Mouse (Mus musculus) adrenal gland, adult 18-20 months (tissue): ENCODE results near the gene Cldn3. TPM values are rescaled to one million over a fixed set of nuclear protein-coding genes. Genes with fewer than 3 reads are reported as not detected.

Experiments used
- DNase-seq, 2 experiments: peaks; one replicate each; pipeline ENCODE4 v3.0.0; 2021 to 2022; ENCODE audit warnings: low spot score in 2 of 2
- total RNA-seq, 2 experiments: library from RNA; stranded (reverse); gene quantifications; 1 replicate in 1 of 2; 2 replicates in 1 of 2; pipeline ENCODE4 v1.2.3; 2021

The Cldn3 gene
- total RNA-seq, 2 experiments from 2014 or later = 0.50 to 0.54 TPM

- peak; percentile 56 to 63 for DNase-seq
These were observed 20.6 kb upstream of the Cldn3 start for GRCm38 (mm10) chr5:134965473-134965851.

DNA sequence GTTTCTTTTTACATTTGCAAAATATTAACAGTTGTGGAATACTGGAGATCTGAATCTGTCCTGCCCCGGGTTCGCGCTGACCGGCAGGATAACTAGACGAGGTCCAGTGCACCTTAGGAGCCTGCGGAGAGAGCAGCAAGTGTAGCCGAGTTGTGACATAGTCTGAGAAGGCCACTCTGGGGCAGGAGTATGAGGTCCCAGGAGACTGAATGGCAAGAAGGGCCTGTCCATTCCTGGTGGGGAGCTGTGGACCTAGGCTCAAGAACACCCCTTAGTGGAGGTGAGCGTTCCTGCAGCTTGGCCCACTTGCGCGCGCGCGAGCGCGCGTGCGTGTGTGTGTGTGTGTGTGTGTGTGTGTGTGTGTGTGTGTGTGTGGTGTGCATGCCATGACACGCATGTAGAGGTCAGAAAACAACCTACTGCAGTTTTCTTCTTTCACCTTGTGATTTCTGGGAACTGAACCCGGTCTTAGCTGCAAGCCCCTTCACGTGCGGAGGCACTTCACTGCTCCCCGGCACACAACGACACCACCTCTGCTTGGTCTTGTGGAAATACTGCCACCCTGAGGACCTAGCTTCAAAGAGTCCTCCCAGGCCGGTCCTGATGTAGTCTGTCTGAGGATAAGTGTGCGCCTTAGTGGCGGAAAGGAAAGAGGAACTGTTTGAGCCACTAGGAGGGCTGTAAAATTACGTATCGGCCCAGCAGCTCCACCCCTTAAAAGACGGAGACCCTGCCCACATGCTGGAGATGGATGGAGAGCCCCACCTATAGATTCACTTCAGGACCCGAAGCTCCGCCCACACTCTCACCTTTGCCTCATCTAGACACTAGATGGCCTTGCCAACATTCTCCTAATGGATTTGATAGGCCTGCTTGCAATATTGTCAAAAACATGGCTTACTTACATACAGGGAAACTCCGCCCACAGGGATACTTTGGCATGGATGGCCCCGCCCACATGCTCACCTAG lies 19.9 kb upstream of the Cldn3 start:
- DNase-seq = peak; percentile 29 to 37

- no peak for DNase-seq
These were observed 18.7 kb upstream of the Cldn3 start for GRCm38 (mm10) chr5:134967164-134967944.

GRCm38 (mm10) chr5:134970671-134971070 lies 15.3 kb upstream of the Cldn3 start:
- no peak for DNase-seq

DNA sequence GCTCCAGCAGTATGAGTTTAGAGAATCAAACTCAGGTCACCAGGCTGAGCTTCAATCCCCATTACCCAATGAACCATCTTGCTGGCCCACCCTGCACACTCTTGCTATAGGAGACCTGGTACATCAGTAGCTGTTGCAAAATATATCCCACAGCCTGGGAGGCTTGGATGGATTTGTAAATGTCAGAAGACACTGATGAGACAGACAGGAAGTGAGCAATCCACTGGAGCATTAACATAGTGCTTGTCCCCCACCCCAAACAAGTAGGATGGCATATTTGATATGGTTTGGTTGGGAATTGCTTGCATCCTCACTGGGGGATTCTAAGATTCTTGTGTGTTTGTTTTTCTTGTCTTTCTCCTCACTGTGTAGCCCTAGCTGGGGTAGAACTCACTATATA lies 12.9 kb upstream of the Cldn3 start:
- no peak for DNase-seq

GRCm38 (mm10) chr5:134973526-134973925 lies 12.5 kb upstream of the Cldn3 start:
- no peak for DNase-seq

DNA sequence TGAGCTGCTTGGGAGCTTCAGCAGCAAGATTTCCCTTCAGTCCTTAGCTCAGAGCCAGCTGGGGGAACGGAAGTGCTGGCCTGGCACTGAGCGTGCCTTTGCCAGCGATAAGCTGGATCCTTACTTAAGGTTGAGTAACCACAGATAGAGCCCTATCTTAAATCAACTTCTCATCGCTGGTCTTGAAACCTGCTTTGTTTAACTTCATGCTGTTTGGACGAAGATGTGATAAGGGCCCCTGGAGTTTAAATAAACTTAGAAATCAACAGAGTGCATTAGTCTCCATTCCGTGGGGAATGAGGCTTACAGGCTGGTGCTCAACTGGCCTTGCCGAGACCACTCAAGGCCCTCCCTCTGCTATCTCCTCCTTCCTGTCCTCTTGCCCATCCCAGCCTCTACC lies 11.7 kb upstream of the Cldn3 start:
- no peak for DNase-seq

- no peak for DNase-seq
These were observed 11.1 kb upstream of the Cldn3 start for GRCm38 (mm10) chr5:134974921-134975320.

- no peak for DNase-seq
These were observed 9.8 kb upstream of the Cldn3 start for GRCm38 (mm10) chr5:134976164-134976563.

DNA sequence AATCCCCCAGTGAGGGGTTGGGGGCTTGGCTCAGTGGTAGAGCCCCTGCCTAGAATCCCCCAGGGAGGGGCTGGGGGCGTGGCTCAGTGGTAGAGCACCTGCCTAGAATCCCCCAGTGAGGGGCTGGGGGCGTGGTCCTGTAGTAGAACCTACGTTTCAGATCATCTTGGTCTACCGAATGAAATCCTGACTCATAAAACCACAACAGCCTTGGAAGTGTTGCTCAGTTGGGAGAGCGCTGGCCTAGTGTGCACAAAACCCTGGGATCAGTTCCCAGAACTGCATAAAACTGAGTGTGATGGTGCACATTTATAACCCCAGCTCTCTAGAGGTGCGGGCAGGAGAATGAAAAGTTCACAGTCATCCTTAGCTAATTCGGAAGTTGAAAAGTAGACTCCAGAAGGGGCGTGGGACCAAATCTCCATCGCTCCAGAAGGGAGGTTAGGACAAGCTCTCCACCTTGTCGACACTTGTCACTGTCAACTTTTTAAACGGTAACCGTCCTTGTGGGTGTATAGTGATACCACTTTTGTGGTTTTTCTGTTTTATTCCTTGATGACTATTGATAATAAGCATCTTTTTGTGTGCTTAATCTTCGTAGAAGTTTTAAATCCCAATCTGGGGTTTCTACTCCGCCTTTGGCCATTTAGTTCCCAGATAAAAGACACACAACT lies 9.3 kb upstream of the Cldn3 start:
- DNase-seq = no peak

DNA sequence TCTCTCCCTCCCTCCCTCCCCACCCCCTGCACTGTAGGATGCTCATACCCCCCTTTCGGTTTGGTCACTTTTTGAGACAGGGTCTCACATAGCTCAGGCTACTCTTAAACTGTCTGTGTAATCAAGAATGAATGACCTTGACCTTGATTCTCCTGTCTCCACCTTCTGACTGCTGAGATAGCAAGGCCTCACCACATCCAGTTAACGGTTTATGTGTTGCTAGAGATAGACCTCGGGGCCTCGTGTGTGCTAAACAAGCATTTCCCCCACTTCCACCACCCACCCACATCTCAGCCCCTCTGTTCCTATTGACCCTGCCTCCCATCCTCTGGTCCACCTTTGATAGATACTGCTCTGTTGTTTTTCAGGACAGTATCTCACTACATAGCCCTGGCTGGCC lies 8.2 kb upstream of the Cldn3 start:
- no peak for DNase-seq

- no peak for DNase-seq
These were observed 4.9 kb upstream of the Cldn3 start for GRCm38 (mm10) chr5:134981149-134981548.

DNA sequence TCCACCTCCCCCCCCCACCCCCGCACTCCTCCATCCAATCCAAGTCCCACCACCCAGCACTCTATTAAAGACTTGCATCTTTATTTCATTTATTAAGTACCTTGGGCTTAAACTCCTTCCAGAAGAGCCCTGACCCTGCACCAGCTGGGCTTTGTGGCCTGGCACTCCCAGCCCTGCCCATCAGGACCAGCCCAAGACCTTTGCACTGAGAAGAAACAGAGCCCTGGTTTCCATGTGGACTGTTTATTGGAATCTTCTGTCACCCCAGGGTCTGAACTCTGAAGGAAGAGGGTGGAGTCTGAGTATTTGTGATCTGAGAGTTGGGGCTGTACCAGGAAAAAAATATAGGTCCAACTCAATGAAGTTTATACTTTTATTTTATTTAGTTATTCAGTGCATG lies 2.9 kb upstream of the Cldn3 start:
- DNase-seq = no peak

DNA sequence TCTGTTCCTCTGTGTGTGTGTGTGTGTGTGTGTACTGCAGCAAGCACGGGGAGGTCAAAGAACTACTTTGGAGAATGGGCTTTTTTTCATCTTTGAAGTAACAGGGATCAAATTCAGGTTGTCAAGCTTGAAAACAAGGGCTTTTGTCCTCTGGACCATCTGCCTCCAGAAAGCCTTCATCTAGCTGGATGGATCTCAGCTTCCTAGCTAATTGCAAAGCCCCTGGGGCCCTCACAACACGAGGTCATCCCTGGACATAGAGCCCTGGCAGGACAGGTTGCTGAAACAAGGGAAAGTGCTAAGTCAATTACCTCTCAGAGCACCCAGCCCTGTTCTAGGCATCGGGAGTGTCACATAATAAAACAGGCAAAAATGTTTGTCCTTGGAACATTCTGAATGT lies 2.2 kb upstream of the Cldn3 start:
- no peak for DNase-seq

GRCm38 (mm10) chr5:134986298-134987268 lies 569 bp downstream of the Cldn3 start:
- no peak for DNase-seq

GRCm38 (mm10) chr5:134989166-134989565 lies 3.2 kb downstream of the Cldn3 start:
- no peak for DNase-seq

DNA sequence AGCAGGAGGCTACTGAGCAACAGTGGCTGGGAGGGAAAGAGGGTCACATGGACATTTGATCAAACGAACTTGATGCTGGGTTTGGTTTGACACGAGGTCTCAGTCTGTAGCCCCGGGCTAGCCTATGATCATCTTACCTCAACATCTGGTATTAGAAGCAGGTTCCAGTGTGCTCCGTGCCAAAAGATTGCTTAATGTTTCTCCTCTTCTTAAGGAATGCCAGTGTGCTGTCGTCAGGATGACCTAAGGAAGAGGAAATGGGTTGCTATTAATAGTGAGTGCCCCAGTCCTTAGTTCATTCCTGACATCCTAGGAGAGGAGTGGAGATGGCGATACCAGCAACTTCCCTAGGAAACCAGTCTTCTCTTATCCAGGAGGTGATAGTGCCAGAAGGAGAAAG lies 3.7 kb downstream of the Cldn3 start:
- DNase-seq = no peak

- DNase-seq = no peak
These were observed 6.6 kb downstream of the Cldn3 start for GRCm38 (mm10) chr5:134992566-134992965.

- no peak for DNase-seq
These were observed 12.3 kb downstream of the Cldn3 start for GRCm38 (mm10) chr5:134998359-134998758.

- no peak for DNase-seq
These were observed 13.8 kb downstream of the Cldn3 start for GRCm38 (mm10) chr5:134999797-135000196.
